Mouse (Mus musculus) Muller cell, postnatal 12 days (primary cell): ENCODE measurements around the gene Cox4i2.

Source experiments
- DNase-seq: peaks from one replicate; pipeline ENCODE4 v3.0.0-alpha.2; 2015; ENCODE audit errors: inconsistent ontology term

Cox4i2 gene

GRCm38 (mm10) chr2:152799954-152800761 is 46.2 kb downstream of the Cox4i2 start:
- DNase-seq, result no peak

GRCm38 (mm10) chr2:152800762-152801113 is 46.8 kb downstream of the Cox4i2 start:
- DNase-seq, result no peak

- no peak for DNase-seq
Measured at GRCm38 (mm10) chr2:152802303-152802702, 48.3 kb downstream of the Cox4i2 start.

GRCm38 (mm10) chr2:152803081-152803480 is 49.1 kb downstream of the Cox4i2 start:
- no peak for DNase-seq

GRCm38 (mm10) chr2:152804408-152805110 is 50.6 kb downstream of the Cox4i2 start:
- DNase-seq, result no peak

- DNase-seq, result no peak
Measured at GRCm38 (mm10) chr2:152805111-152805490, 51.1 kb downstream of the Cox4i2 start.

GRCm38 (mm10) chr2:152806037-152806436 is 52.1 kb downstream of the Cox4i2 start:
- peak; percentile 84 for DNase-seq

GRCm38 (mm10) chr2:152808178-152808577 is 54.2 kb downstream of the Cox4i2 start:
- no peak for DNase-seq

GRCm38 (mm10) chr2:152810158-152810941 is 56.4 kb downstream of the Cox4i2 start:
- DNase-seq, result peak; percentile 52

- DNase-seq, result no peak
Measured at GRCm38 (mm10) chr2:152811336-152812165, 57.6 kb downstream of the Cox4i2 start.

GRCm38 (mm10) chr2:152813232-152813631 is 59.3 kb downstream of the Cox4i2 start:
- DNase-seq, result no peak

- DNase-seq, result no peak
Measured at GRCm38 (mm10) chr2:152814213-152814874, 60.4 kb downstream of the Cox4i2 start.
